Mouse (Mus musculus) adipocyte (in vitro differentiated cells): ENCODE measurements around the gene Nlrp6.
"Not testable (repeated sequence)": the region's sequence is repeated elsewhere in the genome, so short reads cannot be mapped to it uniquely, and the experiment has no call there.

Source experiments
- DNase-seq: peaks from one replicate; pipeline ENCODE4 v3.0.0-alpha.2; 2016; ENCODE audit warnings: low spot score

The Nlrp6 gene

GRCm38 (mm10) chr7:140949824-140950530 is 29.3 kb downstream of the Nlrp6 start, which contains the start of gene Ifitm5:
Ifitm5 (minus strand) TSS chr7:140950291.
- no peak for DNase-seq

GRCm38 (mm10) chr7:140951051-140951450 is 30.3 kb downstream of the Nlrp6 start:
- DNase-seq = no peak

GRCm38 (mm10) chr7:140951765-140952164 is 31.1 kb downstream of the Nlrp6 start:
- no peak for DNase-seq

- DNase-seq = no peak
Observed at GRCm38 (mm10) chr7:140952441-140952840, 31.7 kb downstream of the Nlrp6 start.

- DNase-seq = no peak
Observed at GRCm38 (mm10) chr7:140953133-140953532, 32.4 kb downstream of the Nlrp6 start.

- no peak for DNase-seq
Observed at GRCm38 (mm10) chr7:140953800-140954732, 33.4 kb downstream of the Nlrp6 start.

- peak; percentile 19 for DNase-seq
Observed at GRCm38 (mm10) chr7:140954733-140955071, 34.0 kb downstream of the Nlrp6 start.

GRCm38 (mm10) chr7:140955342-140955741 is 34.6 kb downstream of the Nlrp6 start:
- DNase-seq = peak; percentile 28

GRCm38 (mm10) chr7:140955758-140956555 is 35.3 kb downstream of the Nlrp6 start, which contains the start of the genes Gm45717 and Ifitm2:
Gm45717 (minus strand) TSS chr7:140955937.
Ifitm2 (minus strand) TSS chr7:140955987.
- peak; percentile 97 for DNase-seq

GRCm38 (mm10) chr7:140956556-140956869 is 35.8 kb downstream of the Nlrp6 start:
- no peak for DNase-seq

- DNase-seq = peak; percentile 73
Observed at GRCm38 (mm10) chr7:140959181-140959901, 38.6 kb downstream of the Nlrp6 start.

GRCm38 (mm10) chr7:140960026-140960425 is 39.3 kb downstream of the Nlrp6 start:
- no peak for DNase-seq

- no peak for DNase-seq
Observed at GRCm38 (mm10) chr7:140961416-140961815, 40.7 kb downstream of the Nlrp6 start.

GRCm38 (mm10) chr7:140962733-140963132 is 42.0 kb downstream of the Nlrp6 start:
- DNase-seq = no peak

- no peak for DNase-seq
Observed at GRCm38 (mm10) chr7:140966921-140967320, 46.2 kb downstream of the Nlrp6 start, which contains the start of gene Ifitm1. Ifitm1 (plus strand) TSS chr7:140967221.

- no peak for DNase-seq
Observed at GRCm38 (mm10) chr7:140967862-140968591, 47.3 kb downstream of the Nlrp6 start.

- not testable (repeated sequence) for DNase-seq
Observed at GRCm38 (mm10) chr7:140968710-140969109, 48.0 kb downstream of the Nlrp6 start.

- DNase-seq = no peak
Observed at GRCm38 (mm10) chr7:140970931-140971330, 50.2 kb downstream of the Nlrp6 start.

GRCm38 (mm10) chr7:140971479-140972171 is 50.9 kb downstream of the Nlrp6 start:
- no peak for DNase-seq
